8 mouse cellular contexts compared by ENCODE assay signal in genomic region chr7:6330458-6331232, GRCm38 (mm10). TPM values are rescaled to one million over a fixed set of nuclear protein-coding genes. Genes with fewer than 3 reads are reported as not detected.
A peak's percentile ranks its signal among the peaks of the same experiment; 100 is the strongest.
DNase-seq lines count a peak whose midpoint lies in the region; ATAC-seq and TF ChIP-seq lines count a peak whose summit lies in the region.

No protein-coding gene starts in this region.

- H3K27me3 ChIP-seq in kidney, adult 2 months (replicated peaks; ENCODE audit: control insufficient read depth, insufficient read depth, low read length) = no peaks in the 10 kb centered on the region
- H3K27me3 ChIP-seq in forebrain, embryonic 15.5 days = no peaks in the 10 kb centered on the region
- no peaks in the 10 kb centered on the region for H3K27me3 ChIP-seq in midbrain, embryonic 10.5 days (ENCODE audit: low read depth, poor library complexity, severe bottlenecking)
- no peaks in the 10 kb centered on the region for H3K27me3 ChIP-seq in stomach, postnatal 0 days (ENCODE audit: control insufficient read depth, insufficient read depth, low read length)

- no peaks in the 10 kb centered on the region for H3K36me3 ChIP-seq in kidney, adult 2 months (ENCODE audit: control insufficient read depth, insufficient read depth, low read length)
- peaks cover 14% of the 10 kb centered on the region for H3K36me3 ChIP-seq in forebrain, embryonic 15.5 days
- H3K36me3 ChIP-seq in midbrain, embryonic 10.5 days = no peaks in the 10 kb centered on the region
- no peaks in the 10 kb centered on the region for H3K36me3 ChIP-seq in stomach, postnatal 0 days (ENCODE audit: control insufficient read depth, insufficient read depth, low read length)

- TF ChIP-seq EP300 in stomach, postnatal 0 days (optimal IDR thresholded peaks at IDR 0.05) = no peak

- no peaks in the 10 kb centered on the region for H3K4me1 ChIP-seq in kidney, adult 2 months (ENCODE audit: control insufficient read depth, insufficient read depth, low read length)
- H3K4me1 ChIP-seq in forebrain, embryonic 15.5 days = peaks cover 16% of the 10 kb centered on the region
- H3K4me1 ChIP-seq in midbrain, embryonic 10.5 days = peaks cover 18% of the 10 kb centered on the region
- H3K4me1 ChIP-seq in stomach, postnatal 0 days (replicated peaks; ENCODE audit: control insufficient read depth, insufficient read depth) = 0 out of 2 replicates have a peak, but pooled peaks cover 3% of the 10 kb centered on the region

- 0 out of 2 replicates have a peak, but pooled peaks cover 3% of the 10 kb centered on the region for H3K9me3 ChIP-seq in forebrain, embryonic 15.5 days
- peaks cover 7% of the 10 kb centered on the region; the same call in 1 of the 2 replicates for H3K9me3 ChIP-seq in midbrain, embryonic 10.5 days (replicated peaks)
- no peaks in the 10 kb centered on the region for H3K9me3 ChIP-seq in stomach, postnatal 0 days (ENCODE audit: control insufficient read depth, low read length)

- no peak overlapping the region for H3K27ac ChIP-seq in kidney, adult 2 months (ENCODE audit: insufficient read depth, low read depth, low read length)
- peak overlapping the region; percentile 87 for H3K27ac ChIP-seq in forebrain, embryonic 15.5 days (replicated peaks)
- H3K27ac ChIP-seq in layer of hippocampus, adult 2 months = peak overlapping the region; percentile 89
- H3K27ac ChIP-seq in midbrain, embryonic 10.5 days (replicated peaks) = peak overlapping the region; percentile 90
- peak overlapping the region; percentile 58 for H3K27ac ChIP-seq in stomach, postnatal 0 days (replicated peaks)

- peak overlapping the region; percentile 73 for H3K9ac ChIP-seq in forebrain, embryonic 15.5 days (replicated peaks)
- H3K9ac ChIP-seq in stomach, postnatal 0 days (ENCODE audit: low read length) = peak overlapping the region; percentile 53

- no peak for DNase-seq in kidney, adult 2 months
- no peak for DNase-seq in kidney, postnatal 25 days
- DNase-seq in brain, embryonic 14.5 days (ENCODE audit: low read depth) = peak; percentile 54
- DNase-seq in layer of hippocampus, adult 2 months (ENCODE audit: low spot score in 2 of 2) = peak; percentile 16 to 18
- DNase-seq in midbrain, embryonic 10.5 days (ENCODE audit: low spot score) = peak; percentile 17
- no peak for DNase-seq in stomach, postnatal 0 days (ENCODE audit: low spot score)
- DNase-seq in gastrocnemius, postnatal 36 days = no peak

- peak overlapping the region; percentile 47 for H3K4me2 ChIP-seq in forebrain, embryonic 15.5 days (replicated peaks)
- H3K4me2 ChIP-seq in stomach, postnatal 0 days (replicated peaks; ENCODE audit: low read depth) = peak overlapping the region; percentile 54

- 16% methylated on average over 23 of the region's 23 CpGs for WGBS in kidney, adult 2 months
- 16% methylated on average over 23 of the region's 23 CpGs for WGBS in forebrain, embryonic 15.5 days
- 23% methylated on average over 23 of the region's 23 CpGs for WGBS in midbrain, embryonic 10.5 days
- WGBS in stomach, postnatal 0 days = 14% methylated on average over 23 of the region's 23 CpGs

- TF ChIP-seq POLR2A in kidney, adult 2 months (IDR thresholded peaks at IDR 0.05; ENCODE audit: low read depth, low read length) = no peak
- no peak for TF ChIP-seq POLR2A in brain, embryonic 14.5 days (IDR thresholded peaks at IDR 0.05; ENCODE audit: borderline replicate concordance, extremely low read depth, insufficient read depth, insufficient read length, poor library complexity, severe bottlenecking)

- peak; percentile 89 for ATAC-seq in forebrain, embryonic 15.5 days (replicated peaks)
- peak; percentile 75 for ATAC-seq in stomach, postnatal 0 days (ENCODE audit: low FRiP score, low TSS enrichment)

- peak overlapping the region; percentile 66 for H3K4me3 ChIP-seq in kidney, adult 2 months (ENCODE audit: insufficient read depth, low read depth, low read length)
- H3K4me3 ChIP-seq in forebrain, embryonic 15.5 days = peak overlapping the region; percentile 59
- peak overlapping the region; percentile 93 for H3K4me3 ChIP-seq in layer of hippocampus, adult 2 months
- peak overlapping the region; percentile 63 for H3K4me3 ChIP-seq in midbrain, embryonic 10.5 days
- H3K4me3 ChIP-seq in stomach, postnatal 0 days (ENCODE audit: low read depth, low read length) = peak overlapping the region; percentile 48

- intact Hi-C loops in gastrocnemius, postnatal 36 days (cut with DNase I) = loop anchor here (5.0 kb wide), 1 partner anchor 43 kb away; the partner anchor contains the start of gene Zfp667

- no peak for TF ChIP-seq CTCF in kidney, adult 2 months (conservative IDR thresholded peaks at IDR 0.05; ENCODE audit: insufficient read depth, insufficient read length, low read depth, low read length)
- no peak for TF ChIP-seq CTCF in brain, embryonic 14.5 days (IDR thresholded peaks at IDR 0.05; ENCODE audit: borderline replicate concordance, extremely low read depth, insufficient read depth, insufficient read length)
- TF ChIP-seq CTCF in layer of hippocampus, adult 2 months (conservative IDR thresholded peaks at IDR 0.05) = no peak
- no peak; the same call in 1 of the 2 replicates for TF ChIP-seq CTCF in stomach, postnatal 0 days (IDR thresholded peaks at IDR 0.05; ENCODE audit: low read depth)

RNA-seq across cellular contexts. Expression of gene Zfp583, which starts 0.4 kb away (rescaled TPM):
- polyA plus RNA-seq in kidney, adult 2 months (2012; rRNA removed) = 0.36 and 0.45 TPM in 2 replicates
- 9.5 and 9.9 TPM in 2 replicates for polyA plus RNA-seq in brain, embryonic 14.5 days (2012; rRNA removed)
- 12.3 and 13.8 TPM in 2 replicates for polyA plus RNA-seq in forebrain, embryonic 15.5 days (2015; fragmentation: Nextera tagmentation; extraction: Ambion mirVana)
- 10 to 100 TPM; 13.3 to 14.4 TPM for total RNA-seq in layer of hippocampus, adult 2 months (2021)
- 5.2 and 8.0 TPM in 2 replicates for polyA plus RNA-seq in midbrain, embryonic 10.5 days (2016; fragmentation: Nextera tagmentation; extraction: Ambion mirVana)
- polyA plus RNA-seq in stomach, postnatal 0 days (2015; fragmentation: Nextera tagmentation; extraction: Ambion mirVana) = 1.9 and 2.0 TPM in 2 replicates
- total RNA-seq in gastrocnemius, postnatal 36 days (2021) = under 1 TPM; 0.46 to 0.49 TPM

RNA-seq across cellular contexts. Expression of gene Gm3854, which starts 12.9 kb away (rescaled TPM):
- 0.19 and 0.28 TPM in 2 replicates for polyA plus RNA-seq in kidney, adult 2 months (2012; rRNA removed)
- polyA plus RNA-seq in brain, embryonic 14.5 days (2012; rRNA removed) = 2.5 and 4.2 TPM in 2 replicates
- 5.7 and 6.0 TPM in 2 replicates for polyA plus RNA-seq in forebrain, embryonic 15.5 days (2015; fragmentation: Nextera tagmentation; extraction: Ambion mirVana)
- 1 to 10 TPM; 7.1 to 8.3 TPM for total RNA-seq in layer of hippocampus, adult 2 months (2021)
- polyA plus RNA-seq in midbrain, embryonic 10.5 days (2016; fragmentation: Nextera tagmentation; extraction: Ambion mirVana) = 2.9 and 3.9 TPM in 2 replicates
- 0.35 and 0.41 TPM in 2 replicates for polyA plus RNA-seq in stomach, postnatal 0 days (2015; fragmentation: Nextera tagmentation; extraction: Ambion mirVana)
- total RNA-seq in gastrocnemius, postnatal 36 days (2021) = under 1 TPM; 0.18 to 0.32 TPM

RNA-seq across cellular contexts. Expression of gene Zfp78, which starts 32.4 kb away (rescaled TPM):
- 0.45 and 0.46 TPM in 2 replicates for polyA plus RNA-seq in kidney, adult 2 months (2012; rRNA removed)
- polyA plus RNA-seq in brain, embryonic 14.5 days (2012; rRNA removed) = 2.4 and 3.0 TPM in 2 replicates
- 4.5 and 4.6 TPM in 2 replicates for polyA plus RNA-seq in forebrain, embryonic 15.5 days (2015; fragmentation: Nextera tagmentation; extraction: Ambion mirVana)
- 1 to 10 TPM; 4.7 to 5.0 TPM for total RNA-seq in layer of hippocampus, adult 2 months (2021)
- 1.8 and 2.7 TPM in 2 replicates for polyA plus RNA-seq in midbrain, embryonic 10.5 days (2016; fragmentation: Nextera tagmentation; extraction: Ambion mirVana)
- polyA plus RNA-seq in stomach, postnatal 0 days (2015; fragmentation: Nextera tagmentation; extraction: Ambion mirVana) = 1.0 and 1.9 TPM in 2 replicates
- total RNA-seq in gastrocnemius, postnatal 36 days (2021) = 1 to 10 TPM; 1.4 to 2.2 TPM

RNA-seq across cellular contexts. Expression of gene Zfp667, which starts 44.3 kb away (rescaled TPM):
- polyA plus RNA-seq in kidney, adult 2 months (2012; rRNA removed) = 0.75 and 0.95 TPM in 2 replicates
- polyA plus RNA-seq in brain, embryonic 14.5 days (2012; rRNA removed) = 5.9 and 7.6 TPM in 2 replicates
- polyA plus RNA-seq in forebrain, embryonic 15.5 days (2015; fragmentation: Nextera tagmentation; extraction: Ambion mirVana) = 15.2 and 15.8 TPM in 2 replicates
- total RNA-seq in layer of hippocampus, adult 2 months (2021) = 10 to 100 TPM; 17.8 to 18.3 TPM
- polyA plus RNA-seq in midbrain, embryonic 10.5 days (2016; fragmentation: Nextera tagmentation; extraction: Ambion mirVana) = 6.3 and 7.7 TPM in 2 replicates
- polyA plus RNA-seq in stomach, postnatal 0 days (2015; fragmentation: Nextera tagmentation; extraction: Ambion mirVana) = 5.2 and 5.4 TPM in 2 replicates
- 1 to 10 TPM; 3.5 to 3.6 TPM for total RNA-seq in gastrocnemius, postnatal 36 days (2021)

RNA-seq across cellular contexts. Expression of gene Zfp28, which starts 52.5 kb away (rescaled TPM):
- polyA plus RNA-seq in kidney, adult 2 months (2012; rRNA removed) = 2.0 TPM in 2 replicates
- polyA plus RNA-seq in brain, embryonic 14.5 days (2012; rRNA removed) = 14.5 and 17.9 TPM in 2 replicates
- polyA plus RNA-seq in forebrain, embryonic 15.5 days (2015; fragmentation: Nextera tagmentation; extraction: Ambion mirVana) = 21.5 and 23.3 TPM in 2 replicates
- total RNA-seq in layer of hippocampus, adult 2 months (2021) = 1 to 10 TPM; 6.7 to 9.6 TPM
- 10.2 and 12.7 TPM in 2 replicates for polyA plus RNA-seq in midbrain, embryonic 10.5 days (2016; fragmentation: Nextera tagmentation; extraction: Ambion mirVana)
- 2.4 and 2.6 TPM in 2 replicates for polyA plus RNA-seq in stomach, postnatal 0 days (2015; fragmentation: Nextera tagmentation; extraction: Ambion mirVana)
- 1 to 10 TPM in 1 of 2 experiments, under 1 TPM in 1; 0.77 to 1.2 TPM for total RNA-seq in gastrocnemius, postnatal 36 days (2021)

Comparison
In these comparisons a context has a peak if more than half of its experiments do, and no peak if none do; other contexts are left out.
1. DNase-seq: peak in brain, embryonic 14.5 days (single experiment), layer of hippocampus, adult 2 months (2 of 2) and midbrain, embryonic 10.5 days (single experiment); none in kidney, adult 2 months (single experiment), kidney, postnatal 25 days (0 of 2), stomach, postnatal 0 days (single experiment) and gastrocnemius, postnatal 36 days (0 of 2).
2. Peak in every context shown above with its lines, with median percentiles within 50 percentile points of each other: H3K4me3 ChIP-seq.